Mouse (Mus musculus) T-helper 1 cell (primary cell): ENCODE measurements around the gene Atg5.

Experiments used
- in situ Hi-C: fragments of 300-600 bp; cut with MboI, MseI; formaldehyde crosslinking; loops from one replicate; pipeline ENCODE4 v1.15.1; 2025; ENCODE audit warnings: high pct_unique_total_duplicates

Atg5 gene

DNA sequence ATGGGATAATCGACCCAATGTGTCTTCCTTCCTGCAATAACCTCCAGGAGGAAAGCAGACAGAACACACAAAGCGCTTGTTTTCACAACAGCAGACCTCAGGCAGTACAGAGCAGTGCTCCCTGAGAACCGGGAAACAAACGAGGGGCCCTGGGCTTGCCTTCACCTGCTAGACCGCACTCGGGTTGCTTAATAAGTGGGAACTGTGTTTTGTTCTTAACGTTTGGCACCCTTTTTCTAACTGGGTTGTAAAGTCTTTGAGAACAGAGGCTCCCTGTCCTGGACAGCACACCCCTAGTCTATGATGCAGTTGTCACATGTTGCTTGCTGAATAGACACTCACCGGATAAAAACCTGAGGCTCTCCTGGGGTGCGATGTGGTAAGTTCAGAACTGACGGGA, 115.1 kb downstream of the Atg5 start:
- in situ Hi-C loops = loop anchor here (5.0 kb wide), 2 partner anchors 44 to 74 kb away; no protein-coding TSS in a partner anchor

DNA sequence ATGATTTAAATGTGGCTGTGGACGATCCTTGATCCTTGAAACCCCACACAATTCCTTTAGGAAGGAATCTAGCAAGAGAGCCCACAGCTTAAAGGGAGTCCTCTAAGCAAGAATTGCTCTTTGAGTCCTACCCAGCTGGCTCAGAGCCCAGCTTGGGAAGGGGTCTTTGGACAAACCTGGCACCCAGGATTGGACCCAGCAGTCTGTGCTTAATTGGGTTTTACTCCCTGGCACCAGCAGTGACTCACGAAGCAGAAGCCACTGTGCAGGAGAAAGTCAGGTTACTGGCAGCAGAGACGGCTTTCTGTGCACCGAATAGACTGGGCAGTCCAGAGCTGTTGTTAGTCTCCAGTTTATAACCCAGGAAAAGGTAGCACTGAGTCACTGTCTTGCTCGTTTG, 117.1 kb downstream of the Atg5 start:
- in situ Hi-C loops = no loop called here

DNA sequence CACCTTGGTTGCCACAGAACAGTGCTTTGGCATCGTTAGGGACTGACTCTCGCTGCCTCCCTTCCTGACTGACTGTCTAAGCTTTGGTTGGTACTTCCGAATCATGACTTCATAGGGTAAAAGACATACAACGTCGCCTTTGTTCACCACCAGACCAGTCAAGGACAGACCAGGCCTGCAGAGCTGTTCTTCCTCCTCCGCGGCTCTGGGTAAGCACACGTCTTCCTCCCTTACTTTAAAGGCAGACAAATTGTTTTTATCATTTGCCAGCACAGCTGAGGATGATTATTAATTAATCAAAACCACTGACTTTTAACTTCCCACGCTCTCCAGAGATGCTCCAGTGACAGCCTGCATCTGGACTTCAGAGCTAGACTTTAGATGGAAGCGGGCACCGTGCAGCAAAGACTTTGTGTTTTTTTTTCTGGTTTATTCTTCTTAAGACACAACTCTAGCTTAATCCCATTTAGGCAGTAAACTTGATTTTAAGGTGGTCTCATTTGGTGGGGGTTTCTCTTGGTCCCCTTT, 120.6 kb downstream of the Atg5 start:
- in situ Hi-C loops = no loop called here

- in situ Hi-C loops = no loop called here
Observed at GRCm38 (mm10) chr10:44390286-44390685, 122.1 kb downstream of the Atg5 start.

- in situ Hi-C loops = no loop called here
Observed at GRCm38 (mm10) chr10:44391509-44392290, 123.5 kb downstream of the Atg5 start.

GRCm38 (mm10) chr10:44392855-44393254, 124.7 kb downstream of the Atg5 start:
- in situ Hi-C loops = no loop called here

- in situ Hi-C loops = no loop called here
Observed at GRCm38 (mm10) chr10:44400119-44400518, 132.0 kb downstream of the Atg5 start.

- in situ Hi-C loops = no loop called here
Observed at GRCm38 (mm10) chr10:44400602-44401001, 132.4 kb downstream of the Atg5 start.

DNA sequence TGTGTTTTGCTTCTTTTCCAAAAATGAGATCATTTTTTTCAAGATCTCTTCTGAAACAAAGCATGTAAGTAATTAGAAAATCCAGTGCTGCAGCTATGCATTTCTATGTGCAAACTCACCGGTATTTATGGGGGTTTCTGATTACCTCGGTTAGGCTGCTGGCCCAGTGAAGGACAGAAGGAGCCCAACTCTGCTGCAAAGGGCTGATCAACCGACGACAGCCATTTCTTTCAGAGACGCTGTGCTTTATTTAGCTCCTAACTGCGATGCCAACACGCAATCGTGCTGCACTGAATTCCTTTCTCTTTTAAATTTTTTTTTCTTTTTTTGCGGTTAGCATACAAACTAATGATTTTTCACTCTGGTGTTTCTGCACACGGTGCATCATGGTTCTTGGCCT, 133.4 kb downstream of the Atg5 start:
- in situ Hi-C loops = no loop called here

DNA sequence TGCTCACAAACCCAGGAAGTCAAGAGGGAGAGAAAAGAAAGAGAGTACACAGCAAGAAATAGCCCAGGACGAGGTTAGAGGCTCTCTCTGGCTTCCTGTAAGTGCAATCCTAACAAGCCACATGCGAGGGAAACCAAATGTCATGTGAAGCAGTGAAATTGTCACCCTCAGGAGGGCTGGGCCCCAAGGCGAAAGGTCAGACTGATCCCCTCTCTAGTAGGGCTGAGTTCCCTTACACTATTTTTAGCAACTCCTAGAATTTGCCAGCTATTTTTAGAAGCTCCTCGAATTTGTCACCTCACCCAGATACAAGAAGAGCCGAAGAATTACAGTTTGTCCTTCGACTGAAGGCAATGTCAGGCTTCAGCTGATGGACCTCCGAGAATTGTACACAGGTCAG, 135.3 kb downstream of the Atg5 start:
- in situ Hi-C loops = no loop called here

DNA sequence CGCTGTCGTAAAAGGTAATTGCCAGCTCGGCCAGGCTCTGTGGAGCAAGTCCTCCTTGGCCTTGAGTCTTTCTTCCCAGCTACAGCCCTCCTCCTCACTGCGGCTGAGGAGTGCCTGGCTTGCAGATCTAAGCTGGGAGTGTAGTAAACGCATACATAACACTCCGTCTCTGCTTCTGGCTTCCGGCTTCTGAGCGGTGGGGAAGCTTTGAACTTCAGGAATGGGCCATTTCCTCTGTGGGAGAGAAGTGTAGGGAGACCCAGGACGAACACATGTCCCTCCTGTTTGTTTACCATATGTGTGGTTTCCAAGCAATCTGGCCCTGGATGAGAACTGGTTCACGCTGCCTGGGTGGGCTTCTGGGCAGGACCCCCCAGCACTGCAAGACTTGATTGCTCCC, 140.9 kb downstream of the Atg5 start:
- in situ Hi-C loops = no loop called here

DNA sequence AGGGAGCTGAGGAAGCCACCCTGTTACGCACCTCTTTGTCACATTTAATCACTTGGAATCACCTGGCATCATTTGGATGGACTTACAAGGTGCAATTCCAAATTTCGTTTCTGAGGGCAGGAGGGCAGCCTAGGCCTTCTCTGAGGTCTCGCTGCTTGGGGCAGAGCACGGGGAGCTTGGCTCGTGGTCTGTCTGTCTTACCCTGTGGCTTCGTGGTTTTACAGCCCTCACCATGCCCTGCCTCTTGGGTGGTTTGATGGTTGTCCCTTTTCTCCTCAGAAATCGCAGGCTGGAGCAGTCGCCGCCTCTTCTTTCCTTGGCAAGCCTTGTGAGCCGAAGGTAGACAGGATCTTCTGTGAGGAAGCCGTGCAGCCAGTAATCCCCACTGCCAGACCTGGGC, 141.8 kb downstream of the Atg5 start:
- in situ Hi-C loops = no loop called here
